Mouse (Mus musculus): Measurements from ENCODE around the gene Pigg.

Pigg gene

GRCm38 (mm10) chr5:108354056-108354455 is 41.6 kb downstream of the Pigg start:
- DNase-seq (ENCODE audit: extremely low read depth, low read depth): no peak

- no peak for DNase-seq (ENCODE audit: extremely low read depth, low read depth)
Measured at GRCm38 (mm10) chr5:108357862-108358261, 45.5 kb downstream of the Pigg start.

- DNase-seq (ENCODE audit: extremely low read depth, low read depth): no peak
Measured at GRCm38 (mm10) chr5:108359491-108359890, 47.1 kb downstream of the Pigg start.

- DNase-seq (ENCODE audit: extremely low read depth, low read depth): no peak
Measured at GRCm38 (mm10) chr5:108360211-108360610, 47.8 kb downstream of the Pigg start.

- DNase-seq (ENCODE audit: extremely low read depth, low read depth): no peak
Measured at GRCm38 (mm10) chr5:108362330-108362729, 49.9 kb downstream of the Pigg start.

- DNase-seq (ENCODE audit: extremely low read depth, low read depth): no peak
Measured at GRCm38 (mm10) chr5:108366328-108366983, 54.0 kb downstream of the Pigg start.

GRCm38 (mm10) chr5:108366984-108367841 is 54.8 kb downstream of the Pigg start:
- no peak for DNase-seq (ENCODE audit: extremely low read depth, low read depth)

GRCm38 (mm10) chr5:108367871-108368332 is 55.5 kb downstream of the Pigg start, which contains the start of gene Gm42517:
Gene Gm42517, minus strand, starts transcription at chr5:108367922.
- no peak for DNase-seq (ENCODE audit: extremely low read depth, low read depth)

GRCm38 (mm10) chr5:108368446-108368845 is 56.0 kb downstream of the Pigg start:
- no peak for DNase-seq (ENCODE audit: extremely low read depth, low read depth)

GRCm38 (mm10) chr5:108368851-108369621 is 56.6 kb downstream of the Pigg start:
- no peak for DNase-seq (ENCODE audit: extremely low read depth, low read depth)

- DNase-seq (ENCODE audit: extremely low read depth, low read depth): no peak
Measured at GRCm38 (mm10) chr5:108369964-108370363, 57.6 kb downstream of the Pigg start.

GRCm38 (mm10) chr5:108374079-108374478 is 61.7 kb downstream of the Pigg start:
- no peak for DNase-seq (ENCODE audit: extremely low read depth, low read depth)

GRCm38 (mm10) chr5:108376059-108376458 is 63.6 kb downstream of the Pigg start:
- DNase-seq (ENCODE audit: extremely low read depth, low read depth): peak; percentile 61

- DNase-seq (ENCODE audit: extremely low read depth, low read depth): no peak
Measured at GRCm38 (mm10) chr5:108378346-108378745, 65.9 kb downstream of the Pigg start.

GRCm38 (mm10) chr5:108385632-108386031 is 73.2 kb downstream of the Pigg start:
- no peak for DNase-seq (ENCODE audit: extremely low read depth, low read depth)

GRCm38 (mm10) chr5:108386449-108386848 is 74.0 kb downstream of the Pigg start:
- DNase-seq (ENCODE audit: extremely low read depth, low read depth): no peak

GRCm38 (mm10) chr5:108388201-108388600 is 75.8 kb downstream of the Pigg start, which contains the start of gene Pde6b:
Gene Pde6b, plus strand, starts transcription at chr5:108388391.
- no peak for DNase-seq (ENCODE audit: extremely low read depth, low read depth)

- no peak for DNase-seq (ENCODE audit: extremely low read depth, low read depth)
Measured at GRCm38 (mm10) chr5:108389744-108390143, 77.3 kb downstream of the Pigg start.
